Mouse (Mus musculus) ES-E14 (cell line): Measurements from ENCODE around the gene Ldlrad3. TPM values are rescaled to one million over a fixed set of nuclear protein-coding genes. Genes with fewer than 3 reads are reported as not detected.

Source experiments
- DNase-seq: peaks from one replicate; pipeline ENCODE4 v3.0.0-alpha.2; 2013; ENCODE audit warnings: low read depth, low spot score
- H3K27ac ChIP-seq: 2 replicates; pipeline ENCODE4 v1.5.1; 2012; ENCODE audit warnings: low read depth, mild to moderate bottlenecking, low read length, moderate library complexity, mixed read lengths; ENCODE audit not compliant: poor library complexity, insufficient read depth, severe bottlenecking
- H3K36me3 ChIP-seq: 2 replicates; pipeline ENCODE4 v1.6.1; 2012; ENCODE audit warnings: mild to moderate bottlenecking, low read length, moderate library complexity, mixed read lengths; ENCODE audit not compliant: control insufficient read depth, poor library complexity, insufficient read depth, severe bottlenecking
- H3K4me1 ChIP-seq, 2 experiments: fragments of 150-350 bp in 1 of 2; sonication (generic) in 1 of 2; 2 replicates each; pipeline ENCODE4 v1.6.1; 2012; ENCODE audit warnings: low read length in 2 of 2, mild to moderate bottlenecking in 1 of 2, mixed read lengths in 1 of 2; ENCODE audit not compliant: control insufficient read depth in 2 of 2, insufficient read depth in 2 of 2, poor library complexity in 1 of 2
- H3K4me3 ChIP-seq, 2 experiments: fragments of 150-350 bp in 1 of 2; sonication (generic) in 1 of 2; 2 replicates each; pipeline ENCODE4 v1.5.1; 2012; ENCODE audit warnings: low read length in 2 of 2, low read depth in 1 of 2, mild to moderate bottlenecking in 1 of 2, mixed read lengths in 1 of 2; ENCODE audit not compliant: insufficient read depth in 1 of 2, poor library complexity in 1 of 2, severe bottlenecking in 1 of 2
- H3K9ac ChIP-seq: 2 replicates; pipeline ENCODE4 v1.6.1; 2012; ENCODE audit warnings: low read depth, mild to moderate bottlenecking, low read length, mixed read lengths; ENCODE audit not compliant: poor library complexity, insufficient read depth, severe bottlenecking
- H3K9me3 ChIP-seq: fragments of 150-350 bp; sonication (generic); 2 replicates; pipeline ENCODE4 v1.6.1; 2012; ENCODE audit warnings: low read depth, mild to moderate bottlenecking, low read length; ENCODE audit not compliant: control insufficient read depth, insufficient read depth
- CHD2 ChIP-seq: IDR thresholded peaks from 2 replicates; pipeline ENCODE4 v1.6.1; 2014; ENCODE audit warnings: mild to moderate bottlenecking, low read depth, low read length, inconsistent platforms
- HCFC1 ChIP-seq: IDR thresholded peaks from 2 replicates; pipeline ENCODE4 v1.6.1; 2012; ENCODE audit warnings: low read length, inconsistent platforms, borderline replicate concordance; ENCODE audit not compliant: insufficient read depth
- MAFK ChIP-seq: IDR thresholded peaks from 2 replicates; pipeline ENCODE4 v1.6.1; 2014; ENCODE audit warnings: mild to moderate bottlenecking, low read depth, low read length, inconsistent platforms; ENCODE audit not compliant: insufficient read depth
- ZC3H11A ChIP-seq: IDR thresholded peaks from 2 replicates; pipeline ENCODE4 v1.6.1; 2012; ENCODE audit warnings: low read depth, mild to moderate bottlenecking, inconsistent platforms, low read length, borderline replicate concordance
- ZNF384 ChIP-seq: IDR thresholded peaks from 2 replicates; pipeline ENCODE4 v1.6.1; 2012; ENCODE audit warnings: low read depth, low read length, inconsistent platforms
- in situ Hi-C, 2 experiments: fragments of 600-800 bp; cut with MboI; formaldehyde crosslinking; loops; one replicate each; pipeline ENCODE4 v1.15.1; 2025; ENCODE audit warnings: low sequenced_read_pairs in 2 of 2, inconsistent platforms in 1 of 2; ENCODE audit not compliant: unreplicated experiment in 2 of 2
- total RNA-seq: library from RNA; depleted of rRNA; stranded (reverse); fragments of 300-350 nt; gene quantifications from 2 replicates; pipeline ENCODE4 v1.2.3, GENCODE M21; 2012

Gene Ldlrad3
- total RNA-seq, 1 experiment = 27.1 TPM

DNA sequence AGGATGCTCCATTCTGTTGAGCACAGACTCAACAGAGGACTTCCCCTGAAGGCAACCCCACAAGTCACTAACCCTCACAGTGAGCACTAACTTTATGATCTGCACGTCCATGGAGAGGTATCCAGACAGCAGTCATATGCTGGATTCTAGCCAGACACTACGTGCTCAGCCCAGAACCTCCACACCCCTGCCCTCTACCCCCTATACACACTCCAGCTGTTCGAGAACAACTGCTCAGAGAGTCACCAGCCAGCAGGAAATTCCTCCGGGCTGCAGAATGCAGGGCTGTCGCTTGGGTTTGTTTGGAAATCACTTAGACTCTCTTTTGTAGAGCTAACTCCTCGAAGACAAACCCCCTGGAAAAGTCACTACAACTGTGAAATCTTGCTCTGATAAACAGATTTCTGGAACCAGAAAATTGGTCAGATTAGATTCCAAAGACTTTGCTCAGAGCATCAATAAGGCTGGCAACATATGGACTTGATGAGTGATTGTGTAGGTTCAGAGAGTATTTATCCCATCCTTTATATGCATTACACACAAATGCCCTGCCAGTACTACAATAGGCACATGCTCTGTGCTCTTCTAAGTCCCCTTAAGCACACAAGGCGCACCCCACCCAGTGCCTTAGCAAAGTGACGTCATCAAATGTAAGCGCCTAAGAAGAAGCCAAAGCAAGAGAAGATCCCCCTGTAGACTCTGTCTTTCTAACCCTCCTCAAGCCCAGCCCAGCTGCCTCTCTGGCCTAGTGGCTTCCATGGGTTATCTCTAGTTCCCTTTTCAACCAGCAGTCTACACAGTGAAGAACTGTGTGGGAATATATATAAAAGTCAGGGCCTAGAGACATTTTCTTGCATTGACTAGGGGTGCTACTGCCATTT is 69.4 kb downstream of the Ldlrad3 start:
- H3K27ac ChIP-seq = peak overlapping the region; percentile 34
- H3K9me3 ChIP-seq = no peaks in the 10 kb centered on the region
- no peaks in the 10 kb centered on the region; the same call in 1 of the 2 replicates for H3K36me3 ChIP-seq
- TF ChIP-seq ZC3H11A (no peak), CHD2 (no peak), MAFK (no peak), ZNF384 (no peak), HCFC1 (no peak)
- H3K4me3 ChIP-seq = no peak overlapping the region
- in situ Hi-C loops = no loop called here
- H3K4me1 ChIP-seq = peaks cover 46 to 64% of the 10 kb centered on the region in 2 experiments
- H3K9ac ChIP-seq = no peak overlapping the region
- no peak for DNase-seq

DNA sequence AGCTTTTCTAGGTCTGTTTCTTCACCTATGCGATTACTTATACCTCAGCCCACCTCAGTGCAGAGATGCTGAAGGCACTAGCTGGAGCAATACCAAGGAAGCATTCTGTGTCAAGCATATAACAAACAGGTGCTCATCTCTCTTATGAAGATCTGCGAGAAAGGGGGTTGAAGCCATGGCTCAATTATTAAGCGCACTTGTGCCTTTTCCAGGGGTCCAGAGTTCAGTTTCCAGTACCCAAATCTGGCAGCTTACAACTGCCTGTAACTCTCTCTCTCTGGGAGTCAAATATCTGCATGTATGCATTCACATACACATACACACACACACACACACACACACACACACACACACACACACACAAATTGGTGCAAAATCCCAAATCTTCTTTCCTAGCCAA is 72.4 kb downstream of the Ldlrad3 start:
- TF ChIP-seq HCFC1 = no peak
- no peak for TF ChIP-seq CHD2
- TF ChIP-seq ZNF384 = no peak
- TF ChIP-seq ZC3H11A = no peak
- no peak for TF ChIP-seq MAFK
- Histone ChIP-seq H3K27ac (no peak overlapping the region), H3K9me3 (no peaks in the 10 kb centered on the region), H3K36me3 (no peaks in the 10 kb centered on the region; the same call in 1 of the 2 replicates), H3K4me3 (no peak overlapping the region), H3K9ac (peak overlapping the region; percentile 23; the same call in 1 of the 2 replicates), H3K4me1 (peaks cover 36 to 55% of the 10 kb centered on the region in 2 experiments)
- in situ Hi-C loops = no loop called here
- DNase-seq = no peak

- Histone ChIP-seq H3K4me3 (no peak overlapping the region), H3K4me1 (peaks cover 32 to 51% of the 10 kb centered on the region in 2 experiments), H3K36me3 (no peaks in the 10 kb centered on the region; the same call in 1 of the 2 replicates), H3K9me3 (no peaks in the 10 kb centered on the region), H3K9ac (peak overlapping the region; percentile 23; the same call in 1 of the 2 replicates), H3K27ac (no peak overlapping the region)
- no peak for TF ChIP-seq ZC3H11A
- no peak for TF ChIP-seq CHD2
- TF ChIP-seq ZNF384 = no peak
- TF ChIP-seq MAFK = no peak
- no peak for TF ChIP-seq HCFC1
- in situ Hi-C loops = no loop called here
- no peak for DNase-seq
Observed at GRCm38 (mm10) chr2:102113323-102113722, 72.9 kb downstream of the Ldlrad3 start.

DNA sequence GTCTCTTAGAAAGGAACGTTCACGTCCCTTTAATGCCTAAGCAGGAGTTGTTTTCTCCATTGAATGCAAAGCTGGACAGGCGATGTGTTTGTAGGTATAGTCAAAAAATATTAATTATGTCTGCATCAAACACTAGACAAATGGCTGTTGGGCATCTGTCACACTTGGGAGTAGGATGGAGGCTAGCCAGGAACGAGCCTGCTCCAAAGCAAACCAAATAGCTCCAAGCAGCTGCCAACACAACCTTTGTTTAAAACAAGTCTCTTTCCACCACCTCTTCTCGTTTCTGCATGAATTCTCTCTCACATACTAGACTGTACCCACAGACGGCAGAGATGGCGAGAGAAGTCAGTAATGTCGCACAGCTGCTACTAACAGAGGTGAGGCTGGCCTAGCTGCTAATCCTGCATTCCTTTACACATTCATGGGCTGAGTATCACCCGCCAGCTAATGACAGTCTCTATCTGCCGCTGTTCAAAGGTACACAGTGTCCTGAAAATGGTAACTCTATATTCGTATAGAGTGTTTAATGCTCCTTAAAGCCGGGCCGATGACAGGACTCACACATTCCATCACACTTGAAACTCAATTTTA is 74.2 kb downstream of the Ldlrad3 start:
- no peaks in the 10 kb centered on the region; the same call in 1 of the 2 replicates for H3K36me3 ChIP-seq
- no peak overlapping the region for H3K9ac ChIP-seq
- no peak overlapping the region for H3K4me3 ChIP-seq
- peaks cover 25 to 39% of the 10 kb centered on the region in 2 experiments for H3K4me1 ChIP-seq
- no peak overlapping the region for H3K27ac ChIP-seq
- no peak for DNase-seq
- no peak for TF ChIP-seq ZNF384
- TF ChIP-seq HCFC1 = no peak
- TF ChIP-seq MAFK = no peak
- no peak for TF ChIP-seq ZC3H11A
- TF ChIP-seq CHD2 = no peak
- in situ Hi-C loops = no loop called here
- no peaks in the 10 kb centered on the region for H3K9me3 ChIP-seq
